Mouse (Mus musculus) NIH3T3 (cell line): Measurements from ENCODE around the gene Hdac5.

ENCODE experiments used
- DNase-seq: peaks from one replicate; pipeline ENCODE4 v3.0.0-alpha.2; 2012; ENCODE audit warnings: low read depth

Gene Hdac5

GRCm38 (mm10) chr11:102230006-102230741 is at the start of gene Hdac5:
Gene Hdac5 (minus strand): TSS chr11:102230166.
- DNase-seq, result peak; percentile 99

- no peak for DNase-seq
Measured at GRCm38 (mm10) chr11:102279595-102279994, 49.6 kb upstream of the Hdac5 start.

GRCm38 (mm10) chr11:102277754-102278153 is 47.8 kb upstream of the Hdac5 start:
- DNase-seq, result no peak

GRCm38 (mm10) chr11:102276411-102276915 is 46.5 kb upstream of the Hdac5 start:
- DNase-seq, result no peak

- no peak for DNase-seq
Measured at GRCm38 (mm10) chr11:102268520-102269244, 38.7 kb upstream of the Hdac5 start, which contains the start of gene Asb16. Gene Asb16 (plus strand): TSS chr11:102268743.

GRCm38 (mm10) chr11:102267480-102267879 is 37.5 kb upstream of the Hdac5 start:
- DNase-seq, result peak; percentile 93

- peak; percentile 27 for DNase-seq
Measured at GRCm38 (mm10) chr11:102266631-102267355, 36.8 kb upstream of the Hdac5 start.

- no peak for DNase-seq
Measured at GRCm38 (mm10) chr11:102265816-102266215, 35.9 kb upstream of the Hdac5 start.

GRCm38 (mm10) chr11:102263211-102263610 is 33.2 kb upstream of the Hdac5 start:
- DNase-seq, result no peak

GRCm38 (mm10) chr11:102258521-102258920 is 28.6 kb upstream of the Hdac5 start:
- peak; percentile 26 for DNase-seq

- no peak for DNase-seq
Measured at GRCm38 (mm10) chr11:102258095-102258494, 28.1 kb upstream of the Hdac5 start.

GRCm38 (mm10) chr11:102257514-102257913 is 27.5 kb upstream of the Hdac5 start:
- peak; percentile 50 for DNase-seq

- DNase-seq, result peak; percentile 41
Measured at GRCm38 (mm10) chr11:102249351-102250090, 19.6 kb upstream of the Hdac5 start.

- peak; percentile 98 for DNase-seq
Measured at GRCm38 (mm10) chr11:102248630-102249230, 18.8 kb upstream of the Hdac5 start, which contains the start of gene BC030867. Gene BC030867 (plus strand): TSS chr11:102248882.

GRCm38 (mm10) chr11:102246871-102247270 is 16.9 kb upstream of the Hdac5 start:
- peak; percentile 31 for DNase-seq

- peak; percentile 70 for DNase-seq
Measured at GRCm38 (mm10) chr11:102246273-102246635, 16.3 kb upstream of the Hdac5 start.

GRCm38 (mm10) chr11:102245581-102246272 is 15.8 kb upstream of the Hdac5 start:
- peak; percentile 77 for DNase-seq

GRCm38 (mm10) chr11:102244926-102245449 is 15.0 kb upstream of the Hdac5 start:
- peak; percentile 96 for DNase-seq

- no peak for DNase-seq
Measured at GRCm38 (mm10) chr11:102241874-102242273, 11.9 kb upstream of the Hdac5 start.

- DNase-seq, result no peak
Measured at GRCm38 (mm10) chr11:102241246-102241645, 11.3 kb upstream of the Hdac5 start.
